Mouse (Mus musculus) kidney, adult 18-20 months (tissue): ENCODE data around the gene Wfdc1.

Experiments
- DNase-seq: peaks from one replicate; pipeline ENCODE4 v3.0.0; 2021

The Wfdc1 gene

GRCm38 (mm10) chr8:119641058-119641457 lies 25.1 kb upstream of the Wfdc1 start:
- DNase-seq: no peak

GRCm38 (mm10) chr8:119642960-119643359 lies 23.2 kb upstream of the Wfdc1 start:
- no peak for DNase-seq

- DNase-seq: no peak
Measured at GRCm38 (mm10) chr8:119644429-119644960, 21.7 kb upstream of the Wfdc1 start.

- DNase-seq: no peak
Measured at GRCm38 (mm10) chr8:119644981-119645597, 21.1 kb upstream of the Wfdc1 start.

- DNase-seq: no peak
Measured at GRCm38 (mm10) chr8:119646197-119646596, 20.0 kb upstream of the Wfdc1 start.

- DNase-seq: no peak
Measured at GRCm38 (mm10) chr8:119646846-119647245, 19.3 kb upstream of the Wfdc1 start.

- no peak for DNase-seq
Measured at GRCm38 (mm10) chr8:119651324-119651723, 14.8 kb upstream of the Wfdc1 start.

- peak; percentile 50 for DNase-seq
Measured at GRCm38 (mm10) chr8:119656709-119657464, 9.3 kb upstream of the Wfdc1 start.

GRCm38 (mm10) chr8:119661081-119661480 lies 5.1 kb upstream of the Wfdc1 start:
- peak; percentile 60 for DNase-seq

- DNase-seq: no peak
Measured at GRCm38 (mm10) chr8:119661892-119662291, 4.3 kb upstream of the Wfdc1 start.

- DNase-seq: no peak
Measured at GRCm38 (mm10) chr8:119663440-119663839, 2.7 kb upstream of the Wfdc1 start.

GRCm38 (mm10) chr8:119665270-119665669 lies 895 bp upstream of the Wfdc1 start:
- DNase-seq: no peak

GRCm38 (mm10) chr8:119668447-119668846 lies 2.3 kb downstream of the Wfdc1 start:
- DNase-seq: no peak

GRCm38 (mm10) chr8:119669284-119669683 lies 3.1 kb downstream of the Wfdc1 start:
- no peak for DNase-seq

- DNase-seq: peak; percentile 32
Measured at GRCm38 (mm10) chr8:119670419-119671091, 4.4 kb downstream of the Wfdc1 start.

GRCm38 (mm10) chr8:119673976-119674555 lies 7.9 kb downstream of the Wfdc1 start:
- DNase-seq: no peak

GRCm38 (mm10) chr8:119675457-119675856 lies 9.3 kb downstream of the Wfdc1 start:
- DNase-seq: no peak

GRCm38 (mm10) chr8:119676389-119676788 lies 10.2 kb downstream of the Wfdc1 start:
- DNase-seq: peak; percentile 94

- DNase-seq: peak; percentile 36
Measured at GRCm38 (mm10) chr8:119678138-119678843, 12.1 kb downstream of the Wfdc1 start.

GRCm38 (mm10) chr8:119679184-119679583 lies 13.0 kb downstream of the Wfdc1 start:
- DNase-seq: no peak

GRCm38 (mm10) chr8:119690602-119691001 lies 24.4 kb downstream of the Wfdc1 start:
- DNase-seq: no peak

GRCm38 (mm10) chr8:119691989-119692388 lies 25.8 kb downstream of the Wfdc1 start:
- no peak for DNase-seq

GRCm38 (mm10) chr8:119694696-119695095 lies 28.5 kb downstream of the Wfdc1 start:
- DNase-seq: no peak
